Mouse (Mus musculus) right cerebral cortex, postnatal 36 days (tissue): ENCODE measurements around the gene Ppfia3.

Source experiments
- DNase-seq, 2 experiments: peaks; one replicate each; pipeline ENCODE4 v3.0.0; 2022; ENCODE audit warnings: low spot score in 2 of 2, mixed read lengths in 1 of 2

Ppfia3 gene

GRCm38 (mm10) chr7:45343543-45343942 lies 23.3 kb downstream of the Ppfia3 start:
- no peak for DNase-seq

GRCm38 (mm10) chr7:45342081-45342480 lies 24.7 kb downstream of the Ppfia3 start:
- no peak for DNase-seq

- DNase-seq = peak; percentile 65 to 79
These were observed 25.5 kb downstream of the Ppfia3 start for GRCm38 (mm10) chr7:45341303-45341702.

GRCm38 (mm10) chr7:45340669-45341068 lies 26.1 kb downstream of the Ppfia3 start:
- no peak for DNase-seq

GRCm38 (mm10) chr7:45340066-45340442 lies 26.8 kb downstream of the Ppfia3 start:
- no peak for DNase-seq

- no peak for DNase-seq
These were observed 27.3 kb downstream of the Ppfia3 start for GRCm38 (mm10) chr7:45339410-45340065.

- no peak for DNase-seq
These were observed 28.5 kb downstream of the Ppfia3 start for GRCm38 (mm10) chr7:45338161-45338911.

- DNase-seq = no peak
These were observed 29.4 kb downstream of the Ppfia3 start for GRCm38 (mm10) chr7:45337469-45337868.

GRCm38 (mm10) chr7:45336319-45336718 lies 30.5 kb downstream of the Ppfia3 start:
- DNase-seq = no peak

- DNase-seq = no peak
These were observed 31.8 kb downstream of the Ppfia3 start, which contains the start of gene Hrc for GRCm38 (mm10) chr7:45335056-45335455. Gene Hrc, plus strand, starts transcription at chr7:45335290.

GRCm38 (mm10) chr7:45334605-45335004 lies 32.2 kb downstream of the Ppfia3 start:
- no peak for DNase-seq

GRCm38 (mm10) chr7:45333431-45333982 lies 33.3 kb downstream of the Ppfia3 start, which contains the start of gene Trpm4:
Gene Trpm4, minus strand, starts transcription at chr7:45333780.
- peak in 1 of 2 experiments; percentile 59 for DNase-seq

- DNase-seq = no peak
These were observed 34.0 kb downstream of the Ppfia3 start for GRCm38 (mm10) chr7:45332685-45333425.

GRCm38 (mm10) chr7:45331502-45331901 lies 35.3 kb downstream of the Ppfia3 start:
- DNase-seq = no peak

GRCm38 (mm10) chr7:45328841-45329475 lies 37.9 kb downstream of the Ppfia3 start:
- no peak for DNase-seq

GRCm38 (mm10) chr7:45325800-45326199 lies 41.0 kb downstream of the Ppfia3 start:
- DNase-seq = no peak

GRCm38 (mm10) chr7:45323069-45323468 lies 43.8 kb downstream of the Ppfia3 start:
- DNase-seq = no peak

GRCm38 (mm10) chr7:45322245-45322644 lies 44.6 kb downstream of the Ppfia3 start:
- DNase-seq = no peak

GRCm38 (mm10) chr7:45316536-45316935 lies 50.3 kb downstream of the Ppfia3 start:
- DNase-seq = no peak

- DNase-seq = no peak
These were observed 51.6 kb downstream of the Ppfia3 start for GRCm38 (mm10) chr7:45315182-45315701.

- no peak for DNase-seq
These were observed 53.3 kb downstream of the Ppfia3 start for GRCm38 (mm10) chr7:45313495-45313894.
